Mouse (Mus musculus): ENCODE measurements around the gene Gm36210. TPM values are rescaled to one million over a fixed set of nuclear protein-coding genes. Genes with fewer than 3 reads are reported as not detected.

Gene Gm36210
- total and polyA plus RNA-seq, 3 experiments, result 0.15 to 0.97 TPM; not detected in 1

- TF ChIP-seq USF1 (IDR thresholded peaks at IDR 0.05; ENCODE audit: low read depth, low read length) (peak; percentile 68), POLR2A (IDR thresholded peaks at IDR 0.05; ENCODE audit: control insufficient read depth in 1 of 2, insufficient read depth in 1 of 2, low read depth in 1 of 2, low read length in 2 of 2, poor library complexity in 1 of 2) (peak; percentile 56 to 85), RAD21 (IDR thresholded peaks at IDR 0.05; ENCODE audit: low read depth, low read length) (no peak), RCOR1 (IDR thresholded peaks at IDR 0.05; ENCODE audit: low read depth, low read length) (no peak), POLR2AphosphoS2 (IDR thresholded peaks at IDR 0.05; ENCODE audit: low read length) (no peak), E2F4 (IDR thresholded peaks at IDR 0.05; ENCODE audit: borderline replicate concordance, low read depth, low read length) (no peak), ZNF384 (IDR thresholded peaks at IDR 0.05; ENCODE audit: low read depth, low read length) (no peak)
Measured at GRCm38 (mm10) chr7:4876753-4877221, 29.5 kb downstream of the Gm36210 start, which contains the start of gene Isoc2a (continued).

GRCm38 (mm10) chr7:4870133-4870532 is 36.2 kb downstream of the Gm36210 start, which contains the start of gene Isoc2b:
Gene Isoc2b, minus strand, starts transcription at chr7:4870258.
- DNase-seq (ENCODE audit: low read depth, low spot score), result peak; percentile 29
- no peak within 1 kb of the TSS for H3K9ac ChIP-seq (ENCODE audit: control insufficient read depth, low read depth, low read length, poor library complexity, severe bottlenecking)
- no peaks in the 10 kb centered on the region; the same call in 1 of the 2 replicates for H3K79me2 ChIP-seq (ENCODE audit: control insufficient read depth, insufficient read depth, low read length, poor library complexity)
- H3K36me3 ChIP-seq (ENCODE audit: control insufficient read depth in 1 of 2, insufficient read depth in 2 of 2, low read length in 2 of 2), result no peaks in the 10 kb centered on the region; a peak in 1 of 4 replicates
- peak; percentile 29; the same call in 1 of the 2 replicates for TF ChIP-seq SMC3 (IDR thresholded peaks at IDR 0.05; ENCODE audit: low read depth, low read length)
- peak in 1 of 3 experiments; percentile 35; a peak in 3 of 6 replicates for TF ChIP-seq CTCF (IDR thresholded peaks at IDR 0.05 in 2 of 3, conservative IDR thresholded peaks at IDR 0.05 in 1 of 3; ENCODE audit: control insufficient read depth in 1 of 3, insufficient read depth in 1 of 3, low read depth in 2 of 3, low read length in 3 of 3, poor library complexity in 1 of 3, severe bottlenecking in 1 of 3)
- no peak for TF ChIP-seq NRF1 (IDR thresholded peaks at IDR 0.05; ENCODE audit: insufficient read depth, low read depth, low read length, poor library complexity, severe bottlenecking)
- H3K9me3 ChIP-seq (replicated peaks; ENCODE audit: insufficient read depth, low read length), result no peaks in the 10 kb centered on the region
- no peaks in the 10 kb centered on the region for H3K27me3 ChIP-seq (ENCODE audit: control insufficient read depth in 1 of 2, insufficient read depth in 2 of 2, low read length in 2 of 2)
- no peak within 1 kb of the TSS for H3K4me3 ChIP-seq (ENCODE audit: control insufficient read depth in 1 of 2, insufficient read depth in 1 of 2, low read depth in 2 of 2, low read length in 2 of 2)
- no peak within 1 kb of the TSS for H3K27ac ChIP-seq (ENCODE audit: control insufficient read depth, low read depth, low read length)
- no peaks in the 10 kb centered on the region for H3K4me1 ChIP-seq (ENCODE audit: control insufficient read depth in 1 of 2, insufficient read depth in 2 of 2, low read length in 2 of 2)

GRCm38 (mm10) chr7:4866631-4867180 is 39.6 kb downstream of the Gm36210 start:
- H3K36me3 ChIP-seq (ENCODE audit: control insufficient read depth in 1 of 2, insufficient read depth in 2 of 2, low read length in 2 of 2), result no peaks in the 10 kb centered on the region; a peak in 1 of 4 replicates
- H3K27ac ChIP-seq (ENCODE audit: control insufficient read depth, low read depth, low read length), result peak overlapping the region; percentile 19
- H3K79me2 ChIP-seq (ENCODE audit: control insufficient read depth, insufficient read depth, low read length, poor library complexity), result no peaks in the 10 kb centered on the region; the same call in 1 of the 2 replicates
- no peaks in the 10 kb centered on the region for H3K4me1 ChIP-seq (ENCODE audit: control insufficient read depth in 1 of 2, insufficient read depth in 2 of 2, low read length in 2 of 2)
- TF ChIP-seq ZNF384 (IDR thresholded peaks at IDR 0.05; ENCODE audit: low read depth, low read length) (no peak), TCF12 (IDR thresholded peaks at IDR 0.05; ENCODE audit: low read depth, low read length) (no peak), MAX (IDR thresholded peaks at IDR 0.05; ENCODE audit: low read length) (no peak), GABPA (IDR thresholded peaks at IDR 0.05; ENCODE audit: low read depth, low read length) (no peak), SMC3 (IDR thresholded peaks at IDR 0.05; ENCODE audit: low read depth, low read length) (no peak), TBP (IDR thresholded peaks at IDR 0.05; ENCODE audit: low read depth, low read length) (no peak), MAZ (IDR thresholded peaks at IDR 0.05; ENCODE audit: low read depth, low read length) (no peak), BHLHE40 (IDR thresholded peaks at IDR 0.05; ENCODE audit: borderline replicate concordance, low read depth, low read length) (no peak), E2F4 (IDR thresholded peaks at IDR 0.05; ENCODE audit: borderline replicate concordance, low read depth, low read length) (no peak), CTCF (IDR thresholded peaks at IDR 0.05 in 2 of 3, conservative IDR thresholded peaks at IDR 0.05 in 1 of 3; ENCODE audit: control insufficient read depth in 1 of 3, insufficient read depth in 1 of 3, low read depth in 2 of 3, low read length in 3 of 3, poor library complexity in 1 of 3, severe bottlenecking in 1 of 3) (no peak), ZKSCAN1 (IDR thresholded peaks at IDR 0.05; ENCODE audit: low read depth, low read length) (no peak), RAD21 (IDR thresholded peaks at IDR 0.05; ENCODE audit: low read depth, low read length) (no peak), NELFE (IDR thresholded peaks at IDR 0.05; ENCODE audit: low read depth, low read length) (no peak), HCFC1 (IDR thresholded peaks at IDR 0.05; ENCODE audit: low read depth, low read length) (no peak), CHD2 (IDR thresholded peaks at IDR 0.05; ENCODE audit: low read length) (no peak), SIN3A (IDR thresholded peaks at IDR 0.05; ENCODE audit: low read length) (no peak), POLR2A (IDR thresholded peaks at IDR 0.05; ENCODE audit: control insufficient read depth in 1 of 2, insufficient read depth in 1 of 2, low read depth in 1 of 2, low read length in 2 of 2, poor library complexity in 1 of 2) (no peak), ZMIZ1 (IDR thresholded peaks at IDR 0.05; ENCODE audit: low read depth, low read length) (no peak)
- H3K4me3 ChIP-seq (ENCODE audit: control insufficient read depth in 1 of 2, insufficient read depth in 1 of 2, low read depth in 2 of 2, low read length in 2 of 2), result peak overlapping the region; percentile 59 to 95
- H3K9me3 ChIP-seq (replicated peaks; ENCODE audit: insufficient read depth, low read length), result no peaks in the 10 kb centered on the region
- no peak for DNase-seq (ENCODE audit: low read depth, low spot score)
- peak overlapping the region; percentile 55 for H3K9ac ChIP-seq (ENCODE audit: control insufficient read depth, low read depth, low read length, poor library complexity, severe bottlenecking)
- no peaks in the 10 kb centered on the region for H3K27me3 ChIP-seq (ENCODE audit: control insufficient read depth in 1 of 2, insufficient read depth in 2 of 2, low read length in 2 of 2)

All from MEL (cell line).